Mouse (Mus musculus): ENCODE measurements at regions not wholly inside any gene's neighbourhood (a gene's known extent, or its start where the extent isn't known, plus 50 kb on each side); places are given as distances from the start of the nearest gene placed in this dataset.

- Histone ChIP-seq H3K36me3 (ENCODE audit: control insufficient read depth, insufficient read depth, low read length, poor library complexity, severe bottlenecking) (no peaks in the 10 kb centered on the region), H3K4me3 (ENCODE audit: insufficient read depth in 1 of 2, low read depth in 1 of 2, low read length in 2 of 2, poor library complexity in 1 of 2, severe bottlenecking in 1 of 2) (no peak overlapping the region), H3K27ac (ENCODE audit: insufficient read depth, low read depth, low read length, poor library complexity, severe bottlenecking) (no peak overlapping the region), H3K9me3 (ENCODE audit: control insufficient read depth, insufficient read depth, low read depth, low read length) (no peaks in the 10 kb centered on the region), H3K9ac (ENCODE audit: insufficient read depth, low read depth, low read length, poor library complexity, severe bottlenecking) (no peak overlapping the region), H3K4me1 (ENCODE audit: control insufficient read depth in 2 of 2, insufficient read depth in 2 of 2, low read length in 2 of 2, poor library complexity in 1 of 2) (peaks cover 2 to 9% of the 10 kb centered on the region in 2 experiments; a peak in 1 of 4 replicates)
- in situ Hi-C loops (cut with MboI; ENCODE audit: low sequenced_read_pairs in 2 of 2, unreplicated experiment in 2 of 2) = no loop called here
- TF ChIP-seq ZNF384 (IDR thresholded peaks at IDR 0.05; ENCODE audit: low read depth, low read length) (no peak), ZC3H11A (IDR thresholded peaks at IDR 0.05; ENCODE audit: borderline replicate concordance, low read depth, low read length) (no peak), MAFK (IDR thresholded peaks at IDR 0.05; ENCODE audit: insufficient read depth, low read depth, low read length) (no peak), HCFC1 (IDR thresholded peaks at IDR 0.05; ENCODE audit: borderline replicate concordance, insufficient read depth, low read length) (no peak), CHD2 (IDR thresholded peaks at IDR 0.05; ENCODE audit: low read depth, low read length) (no peak)
- DNase-seq (ENCODE audit: low read depth, low spot score) = no peak
Observed at GRCm38 (mm10) chr13:45246341-45246740, 143.2 kb upstream of the Mylip start.

DNA sequence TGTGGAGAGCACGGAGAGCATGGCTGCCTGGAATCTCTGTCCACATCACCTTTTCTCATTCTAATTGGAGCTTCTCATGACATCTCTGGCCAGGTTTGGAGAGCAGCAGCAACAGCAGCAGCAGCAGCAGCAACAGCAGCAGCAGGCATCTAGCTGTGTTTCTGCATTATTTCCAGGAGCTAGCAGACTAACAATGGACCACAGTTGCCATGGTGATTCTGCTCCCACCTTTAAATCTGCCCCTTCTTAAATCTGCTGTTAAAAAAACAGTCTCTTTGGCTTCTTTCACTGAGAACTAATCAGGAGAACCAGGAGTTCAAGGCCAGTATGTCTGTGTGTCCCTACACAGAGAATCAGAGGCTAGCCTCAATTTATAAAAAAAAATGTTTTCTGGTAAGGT, 139.5 kb upstream of the Mylip start:
- no peaks in the 10 kb centered on the region for H3K36me3 ChIP-seq (ENCODE audit: control insufficient read depth, insufficient read depth, low read length, poor library complexity, severe bottlenecking)
- in situ Hi-C loops (cut with MboI; ENCODE audit: low sequenced_read_pairs in 2 of 2, unreplicated experiment in 2 of 2) = no loop called here
- no peaks in the 10 kb centered on the region for H3K9me3 ChIP-seq (ENCODE audit: control insufficient read depth, insufficient read depth, low read depth, low read length)
- H3K27ac ChIP-seq (ENCODE audit: insufficient read depth, low read depth, low read length, poor library complexity, severe bottlenecking) = no peak overlapping the region
- H3K9ac ChIP-seq (ENCODE audit: insufficient read depth, low read depth, low read length, poor library complexity, severe bottlenecking) = no peak overlapping the region
- H3K4me3 ChIP-seq (ENCODE audit: insufficient read depth in 1 of 2, low read depth in 1 of 2, low read length in 2 of 2, poor library complexity in 1 of 2, severe bottlenecking in 1 of 2) = no peak overlapping the region
- no peak for DNase-seq (ENCODE audit: low read depth, low spot score)
- no peak for TF ChIP-seq HCFC1 (IDR thresholded peaks at IDR 0.05; ENCODE audit: borderline replicate concordance, insufficient read depth, low read length)
- no peak for TF ChIP-seq CHD2 (IDR thresholded peaks at IDR 0.05; ENCODE audit: low read depth, low read length)
- TF ChIP-seq MAFK (IDR thresholded peaks at IDR 0.05; ENCODE audit: insufficient read depth, low read depth, low read length) = no peak
- TF ChIP-seq ZC3H11A (IDR thresholded peaks at IDR 0.05; ENCODE audit: borderline replicate concordance, low read depth, low read length) = no peak
- peaks cover 2 to 7% of the 10 kb centered on the region in 2 experiments; a peak in 1 of 4 replicates for H3K4me1 ChIP-seq (ENCODE audit: control insufficient read depth in 2 of 2, insufficient read depth in 2 of 2, low read length in 2 of 2, poor library complexity in 1 of 2)

DNA sequence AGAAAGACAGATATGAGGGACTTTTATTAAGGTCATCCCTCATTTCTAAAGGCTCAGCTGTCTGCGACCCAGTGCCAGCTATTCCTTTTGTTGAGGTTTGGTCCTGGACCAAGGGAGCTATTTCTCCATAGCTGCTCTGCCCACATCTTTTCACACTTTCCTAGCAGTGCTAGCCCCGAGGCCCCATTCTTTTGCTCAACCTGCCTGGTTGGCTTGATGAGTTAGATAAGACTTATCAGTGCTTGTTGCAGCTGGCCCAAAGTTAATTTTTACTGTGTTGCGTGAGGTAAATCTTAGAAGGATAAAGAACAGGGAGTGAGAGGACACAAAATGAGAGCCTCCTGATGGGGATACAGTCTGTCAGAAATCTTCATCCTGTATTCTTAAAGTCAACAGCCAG, 138.5 kb upstream of the Mylip start:
- no peak for DNase-seq (ENCODE audit: low read depth, low spot score)
- Histone ChIP-seq H3K9me3 (ENCODE audit: control insufficient read depth, insufficient read depth, low read depth, low read length) (no peaks in the 10 kb centered on the region), H3K4me3 (ENCODE audit: insufficient read depth in 1 of 2, low read depth in 1 of 2, low read length in 2 of 2, poor library complexity in 1 of 2, severe bottlenecking in 1 of 2) (no peak overlapping the region), H3K9ac (ENCODE audit: insufficient read depth, low read depth, low read length, poor library complexity, severe bottlenecking) (no peak overlapping the region), H3K36me3 (ENCODE audit: control insufficient read depth, insufficient read depth, low read length, poor library complexity, severe bottlenecking) (no peaks in the 10 kb centered on the region), H3K27ac (ENCODE audit: insufficient read depth, low read depth, low read length, poor library complexity, severe bottlenecking) (no peak overlapping the region), H3K4me1 (ENCODE audit: control insufficient read depth in 2 of 2, insufficient read depth in 2 of 2, low read length in 2 of 2, poor library complexity in 1 of 2) (peaks cover 2 to 7% of the 10 kb centered on the region in 2 experiments; a peak in 1 of 4 replicates)
- TF ChIP-seq HCFC1 (IDR thresholded peaks at IDR 0.05; ENCODE audit: borderline replicate concordance, insufficient read depth, low read length) (no peak), MAFK (IDR thresholded peaks at IDR 0.05; ENCODE audit: insufficient read depth, low read depth, low read length) (no peak), CHD2 (IDR thresholded peaks at IDR 0.05; ENCODE audit: low read depth, low read length) (no peak), ZNF384 (IDR thresholded peaks at IDR 0.05; ENCODE audit: low read depth, low read length) (no peak)
- in situ Hi-C loops (cut with MboI; ENCODE audit: low sequenced_read_pairs in 2 of 2, unreplicated experiment in 2 of 2) = no loop called here

DNA sequence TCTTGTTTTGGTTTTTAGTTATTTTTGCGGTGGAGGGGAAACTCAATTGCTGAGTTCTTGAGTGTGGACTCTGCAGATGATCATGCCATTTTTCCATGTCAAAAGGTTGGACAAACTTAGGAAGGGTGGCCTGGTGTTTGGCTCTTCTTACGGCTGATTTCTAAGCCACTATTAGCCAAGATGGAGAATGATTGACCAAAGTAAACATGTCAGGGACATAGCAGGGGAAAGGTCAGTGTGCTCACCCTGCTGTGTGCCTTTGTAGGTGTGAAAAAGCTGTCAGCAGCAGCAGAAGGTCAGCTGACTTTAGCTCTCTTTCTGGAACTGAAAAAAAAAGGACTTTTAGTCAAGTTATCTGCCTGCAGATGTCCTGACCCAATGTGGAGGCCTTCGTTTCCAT, 137.4 kb upstream of the Mylip start:
- Histone ChIP-seq H3K36me3 (ENCODE audit: control insufficient read depth, insufficient read depth, low read length, poor library complexity, severe bottlenecking) (no peaks in the 10 kb centered on the region), H3K9ac (ENCODE audit: insufficient read depth, low read depth, low read length, poor library complexity, severe bottlenecking) (no peak overlapping the region), H3K4me1 (ENCODE audit: control insufficient read depth in 2 of 2, insufficient read depth in 2 of 2, low read length in 2 of 2, poor library complexity in 1 of 2) (peaks cover 0 to 7% of the 10 kb centered on the region in 2 experiments; a peak in 1 of 4 replicates), H3K27ac (ENCODE audit: insufficient read depth, low read depth, low read length, poor library complexity, severe bottlenecking) (no peak overlapping the region), H3K4me3 (ENCODE audit: insufficient read depth in 1 of 2, low read depth in 1 of 2, low read length in 2 of 2, poor library complexity in 1 of 2, severe bottlenecking in 1 of 2) (no peak overlapping the region), H3K9me3 (ENCODE audit: control insufficient read depth, insufficient read depth, low read depth, low read length) (no peaks in the 10 kb centered on the region)
- DNase-seq (ENCODE audit: low read depth, low spot score) = no peak
- in situ Hi-C loops (cut with MboI; ENCODE audit: low sequenced_read_pairs in 2 of 2, unreplicated experiment in 2 of 2) = no loop called here
- TF ChIP-seq CHD2 (IDR thresholded peaks at IDR 0.05; ENCODE audit: low read depth, low read length) (no peak), MAFK (IDR thresholded peaks at IDR 0.05; ENCODE audit: insufficient read depth, low read depth, low read length) (no peak), HCFC1 (IDR thresholded peaks at IDR 0.05; ENCODE audit: borderline replicate concordance, insufficient read depth, low read length) (no peak), ZNF384 (IDR thresholded peaks at IDR 0.05; ENCODE audit: low read depth, low read length) (no peak), ZC3H11A (IDR thresholded peaks at IDR 0.05; ENCODE audit: borderline replicate concordance, low read depth, low read length) (no peak)

DNA sequence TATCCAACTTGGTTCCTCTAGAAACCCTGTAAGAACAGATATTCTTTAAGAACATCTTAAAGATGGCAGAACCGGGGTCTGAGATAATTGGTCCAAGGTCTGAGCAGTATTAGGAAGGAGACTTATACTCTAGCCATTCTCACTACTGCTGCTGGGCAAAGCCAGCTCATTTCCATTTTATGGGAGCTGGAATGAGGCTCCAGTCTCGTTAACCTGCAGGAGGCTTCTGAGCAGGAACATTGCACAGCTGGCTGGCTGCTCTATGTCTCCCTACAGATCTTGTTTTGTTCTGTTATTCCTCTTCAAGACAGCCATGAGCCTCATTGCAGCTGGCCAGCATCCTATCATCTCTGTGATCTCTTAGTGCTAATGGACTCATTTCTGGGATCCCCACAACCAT, 136.3 kb upstream of the Mylip start:
- Histone ChIP-seq H3K9me3 (ENCODE audit: control insufficient read depth, insufficient read depth, low read depth, low read length) (no peaks in the 10 kb centered on the region), H3K36me3 (ENCODE audit: control insufficient read depth, insufficient read depth, low read length, poor library complexity, severe bottlenecking) (no peaks in the 10 kb centered on the region), H3K4me3 (ENCODE audit: insufficient read depth in 1 of 2, low read depth in 1 of 2, low read length in 2 of 2, poor library complexity in 1 of 2, severe bottlenecking in 1 of 2) (no peak overlapping the region), H3K27ac (ENCODE audit: insufficient read depth, low read depth, low read length, poor library complexity, severe bottlenecking) (no peak overlapping the region), H3K4me1 (ENCODE audit: control insufficient read depth in 2 of 2, insufficient read depth in 2 of 2, low read length in 2 of 2, poor library complexity in 1 of 2) (peaks cover 0 to 7% of the 10 kb centered on the region in 2 experiments; a peak in 1 of 4 replicates), H3K9ac (ENCODE audit: insufficient read depth, low read depth, low read length, poor library complexity, severe bottlenecking) (no peak overlapping the region)
- in situ Hi-C loops (cut with MboI; ENCODE audit: low sequenced_read_pairs in 2 of 2, unreplicated experiment in 2 of 2) = no loop called here
- TF ChIP-seq HCFC1 (IDR thresholded peaks at IDR 0.05; ENCODE audit: borderline replicate concordance, insufficient read depth, low read length) = no peak
- no peak for TF ChIP-seq ZNF384 (IDR thresholded peaks at IDR 0.05; ENCODE audit: low read depth, low read length)
- TF ChIP-seq CHD2 (IDR thresholded peaks at IDR 0.05; ENCODE audit: low read depth, low read length) = no peak
- no peak for TF ChIP-seq MAFK (IDR thresholded peaks at IDR 0.05; ENCODE audit: insufficient read depth, low read depth, low read length)
- TF ChIP-seq ZC3H11A (IDR thresholded peaks at IDR 0.05; ENCODE audit: borderline replicate concordance, low read depth, low read length) = no peak
- DNase-seq (ENCODE audit: low read depth, low spot score) = no peak

Measured in ES-E14 (cell line).